Mouse (Mus musculus): ENCODE measurements at regions not wholly inside any gene's neighbourhood (a gene's known extent, or its start where the extent isn't known, plus 50 kb on each side); places are given as distances from the start of the nearest gene placed in this dataset.

GRCm38 (mm10) chr1:186889584-186889852, 77.7 kb upstream of the D1Pas1 start:
- no peak overlapping the region for H3K27ac ChIP-seq
- no peaks in the 10 kb centered on the region for H3K27me3 ChIP-seq (ENCODE audit: control insufficient read depth, insufficient read depth, low read length)
- H3K79me2 ChIP-seq (replicated peaks; ENCODE audit: control insufficient read depth, insufficient read depth, low read length), result no peaks in the 10 kb centered on the region
- intact Hi-C loops (cut with DNase I), result no loop called here
- DNase-seq, result no peak
- no peaks in the 10 kb centered on the region for H3K4me1 ChIP-seq (ENCODE audit: control insufficient read depth, insufficient read depth, low read length)
- WGBS, result 77% methylated on average over 5 of the region's 5 CpGs
- H3K4me3 ChIP-seq, result no peak overlapping the region
- H3K9ac ChIP-seq (ENCODE audit: low read depth, low read length), result no peak overlapping the region
- H3K36me3 ChIP-seq (ENCODE audit: control insufficient read depth, insufficient read depth, low read length), result no peaks in the 10 kb centered on the region
- TF ChIP-seq CTCF (IDR thresholded peaks at IDR 0.05) (no peak), EP300 (IDR thresholded peaks at IDR 0.05; ENCODE audit: insufficient read depth, low read depth, low read length) (no peak), POLR2A (IDR thresholded peaks at IDR 0.05; ENCODE audit: insufficient read depth, low read depth, low read length) (no peak)

GRCm38 (mm10) chr1:186888767-186889583, 78.2 kb upstream of the D1Pas1 start:
- no peaks in the 10 kb centered on the region for H3K27me3 ChIP-seq (ENCODE audit: control insufficient read depth, insufficient read depth, low read length)
- no peaks in the 10 kb centered on the region for H3K36me3 ChIP-seq (ENCODE audit: control insufficient read depth, insufficient read depth, low read length)
- H3K27ac ChIP-seq, result no peak overlapping the region
- H3K4me1 ChIP-seq (ENCODE audit: control insufficient read depth, insufficient read depth, low read length), result no peaks in the 10 kb centered on the region
- no peak overlapping the region for H3K9ac ChIP-seq (ENCODE audit: low read depth, low read length)
- peak in 1 of 2 experiments; percentile 7 for DNase-seq
- no peak overlapping the region for H3K4me3 ChIP-seq
- TF ChIP-seq POLR2A (IDR thresholded peaks at IDR 0.05; ENCODE audit: insufficient read depth, low read depth, low read length) (no peak), EP300 (IDR thresholded peaks at IDR 0.05; ENCODE audit: insufficient read depth, low read depth, low read length) (no peak), CTCF (IDR thresholded peaks at IDR 0.05) (no peak)
- intact Hi-C loops (cut with DNase I), result no loop called here
- WGBS, result 36% methylated on average over 11 of the region's 11 CpGs
- no peaks in the 10 kb centered on the region for H3K79me2 ChIP-seq (replicated peaks; ENCODE audit: control insufficient read depth, insufficient read depth, low read length)

- 74% methylated on average over 3 of the region's 3 CpGs for WGBS
- H3K27me3 ChIP-seq (ENCODE audit: control insufficient read depth, insufficient read depth, low read length), result no peaks in the 10 kb centered on the region
- H3K4me3 ChIP-seq, result no peak overlapping the region
- H3K9ac ChIP-seq (ENCODE audit: low read depth, low read length), result no peak overlapping the region
- no peaks in the 10 kb centered on the region for H3K4me1 ChIP-seq (ENCODE audit: control insufficient read depth, insufficient read depth, low read length)
- no peaks in the 10 kb centered on the region for H3K79me2 ChIP-seq (replicated peaks; ENCODE audit: control insufficient read depth, insufficient read depth, low read length)
- DNase-seq, result no peak
- TF ChIP-seq CTCF (IDR thresholded peaks at IDR 0.05) (no peak), POLR2A (IDR thresholded peaks at IDR 0.05; ENCODE audit: insufficient read depth, low read depth, low read length) (no peak), EP300 (IDR thresholded peaks at IDR 0.05; ENCODE audit: insufficient read depth, low read depth, low read length) (no peak)
- intact Hi-C loops (cut with DNase I), result no loop called here
- H3K27ac ChIP-seq, result no peak overlapping the region
- no peaks in the 10 kb centered on the region for H3K36me3 ChIP-seq (ENCODE audit: control insufficient read depth, insufficient read depth, low read length)
Observed at GRCm38 (mm10) chr1:186887127-186887526, 80.1 kb upstream of the D1Pas1 start.

- no peak overlapping the region for H3K9ac ChIP-seq (ENCODE audit: low read depth, low read length)
- no peak for TF ChIP-seq POLR2A (IDR thresholded peaks at IDR 0.05; ENCODE audit: insufficient read depth, low read depth, low read length)
- TF ChIP-seq CTCF (IDR thresholded peaks at IDR 0.05), result no peak
- TF ChIP-seq EP300 (IDR thresholded peaks at IDR 0.05; ENCODE audit: insufficient read depth, low read depth, low read length), result no peak
- WGBS, result 65% methylated on average over 2 of the region's 2 CpGs
- H3K27ac ChIP-seq, result no peak overlapping the region
- no peaks in the 10 kb centered on the region for H3K36me3 ChIP-seq (ENCODE audit: control insufficient read depth, insufficient read depth, low read length)
- no peaks in the 10 kb centered on the region for H3K4me1 ChIP-seq (ENCODE audit: control insufficient read depth, insufficient read depth, low read length)
- DNase-seq, result no peak
- H3K79me2 ChIP-seq (replicated peaks; ENCODE audit: control insufficient read depth, insufficient read depth, low read length), result no peaks in the 10 kb centered on the region
- intact Hi-C loops (cut with DNase I), result no loop called here
- H3K27me3 ChIP-seq (ENCODE audit: control insufficient read depth, insufficient read depth, low read length), result no peaks in the 10 kb centered on the region
- no peak overlapping the region for H3K4me3 ChIP-seq
Observed at GRCm38 (mm10) chr1:186880391-186880790, 86.8 kb upstream of the D1Pas1 start.

GRCm38 (mm10) chr1:186860608-186861444, 106.4 kb upstream of the D1Pas1 start:
- Histone ChIP-seq H3K36me3 (ENCODE audit: control insufficient read depth, insufficient read depth, low read length) (no peaks in the 10 kb centered on the region), H3K27ac (no peak overlapping the region), H3K9ac (ENCODE audit: low read depth, low read length) (no peak overlapping the region), H3K27me3 (ENCODE audit: control insufficient read depth, insufficient read depth, low read length) (no peaks in the 10 kb centered on the region), H3K4me1 (ENCODE audit: control insufficient read depth, insufficient read depth, low read length) (no peaks in the 10 kb centered on the region), H3K79me2 (replicated peaks; ENCODE audit: control insufficient read depth, insufficient read depth, low read length) (no peaks in the 10 kb centered on the region), H3K4me3 (no peak overlapping the region)
- WGBS, result 79% methylated on average over 10 of the region's 10 CpGs
- intact Hi-C loops (cut with DNase I), result no loop called here
- TF ChIP-seq POLR2A (IDR thresholded peaks at IDR 0.05; ENCODE audit: insufficient read depth, low read depth, low read length) (no peak), CTCF (IDR thresholded peaks at IDR 0.05) (no peak), EP300 (IDR thresholded peaks at IDR 0.05; ENCODE audit: insufficient read depth, low read depth, low read length) (no peak)
- no peak for DNase-seq

GRCm38 (mm10) chr1:186858285-186858684, 108.9 kb upstream of the D1Pas1 start:
- TF ChIP-seq EP300 (IDR thresholded peaks at IDR 0.05; ENCODE audit: insufficient read depth, low read depth, low read length) (no peak), POLR2A (IDR thresholded peaks at IDR 0.05; ENCODE audit: insufficient read depth, low read depth, low read length) (no peak), CTCF (IDR thresholded peaks at IDR 0.05) (no peak)
- H3K9ac ChIP-seq (ENCODE audit: low read depth, low read length), result no peak overlapping the region
- no peaks in the 10 kb centered on the region for H3K79me2 ChIP-seq (replicated peaks; ENCODE audit: control insufficient read depth, insufficient read depth, low read length)
- intact Hi-C loops (cut with DNase I), result no loop called here
- H3K27me3 ChIP-seq (ENCODE audit: control insufficient read depth, insufficient read depth, low read length), result no peaks in the 10 kb centered on the region
- H3K4me1 ChIP-seq (ENCODE audit: control insufficient read depth, insufficient read depth, low read length), result no peaks in the 10 kb centered on the region
- no peak overlapping the region for H3K4me3 ChIP-seq
- no peak for DNase-seq
- H3K36me3 ChIP-seq (ENCODE audit: control insufficient read depth, insufficient read depth, low read length), result no peaks in the 10 kb centered on the region
- 89% methylated on average over 21 of the region's 21 CpGs for WGBS
- no peak overlapping the region for H3K27ac ChIP-seq
